Mouse (Mus musculus): ENCODE measurements at regions not wholly inside any gene's neighbourhood (a gene's known extent, or its start where the extent isn't known, plus 50 kb on each side); places are given as distances from the start of the nearest gene placed in this dataset.

GRCm38 (mm10) chr7:69766451-69766850 lies 600.1 kb downstream of the Nr2f2 start:
- TF ChIP-seq CTCF (IDR thresholded peaks at IDR 0.05; ENCODE audit: borderline replicate concordance, insufficient read depth, low read length) (no peak), POLR2A (IDR thresholded peaks at IDR 0.05; ENCODE audit: low read depth, low read length) (no peak)

Measured in embryonic fibroblast, embryonic 13.5 days (primary cell).